Mouse (Mus musculus): ENCODE data around the gene Sync. TPM values are rescaled to one million over a fixed set of nuclear protein-coding genes. Genes with fewer than 3 reads are reported as not detected.
A peak's percentile ranks its signal among the peaks of the same experiment; 100 is the strongest.

Sync gene
- polyA plus RNA-seq, 1 experiment from 2014 or later, result 0.63 TPM

DNA sequence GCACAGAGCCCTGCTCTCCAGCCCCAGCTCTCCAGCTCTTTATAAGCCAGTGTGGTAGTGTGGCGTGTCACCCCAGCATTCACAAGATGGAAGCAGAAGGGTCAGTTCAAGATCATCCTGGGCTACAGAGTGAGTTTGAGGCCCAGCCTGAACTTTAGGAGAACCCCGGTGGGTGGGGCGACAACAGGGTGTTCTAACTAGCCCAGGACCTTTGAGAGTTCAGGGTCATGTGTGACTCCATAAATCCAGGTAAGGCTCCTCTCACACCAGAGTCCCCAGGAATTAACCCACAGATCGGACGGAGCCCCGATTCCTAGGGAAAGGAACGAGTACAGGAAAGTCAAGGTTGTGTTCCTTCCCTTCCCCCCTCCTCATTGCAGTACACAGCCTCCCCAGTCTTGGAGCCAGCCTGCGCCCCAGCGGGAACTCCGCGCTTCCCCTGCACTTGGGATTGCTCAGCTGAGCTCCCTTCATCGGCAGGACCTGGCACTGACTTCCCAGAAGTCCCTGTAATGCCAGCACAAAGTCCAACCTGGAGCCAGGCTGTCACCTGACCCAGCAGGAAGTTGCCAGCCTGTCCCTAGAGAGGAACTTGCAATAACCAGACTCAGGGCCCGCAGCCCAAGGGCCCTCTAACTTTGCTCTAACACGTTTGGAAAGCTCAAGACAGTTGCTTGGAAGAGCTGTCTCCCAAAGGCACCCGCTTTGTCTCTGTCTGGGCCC is 36.5 kb upstream of the Sync start:
- Histone ChIP-seq H3K9ac (ENCODE audit: low read depth, low read length) (peak overlapping the region; percentile 28), H3K4me2 (ENCODE audit: low read length) (peak overlapping the region; percentile 35), H3K4me3 (replicated peaks; ENCODE audit: low read depth, low read length) (no peak overlapping the region), H3K9me3 (replicated peaks; ENCODE audit: low read length) (no peaks in the 10 kb centered on the region), H3K36me3 (ENCODE audit: insufficient read depth, low read length) (no peaks in the 10 kb centered on the region), H3K4me1 (replicated peaks; ENCODE audit: insufficient read depth, low read length) (peaks cover 21% of the 10 kb centered on the region; the same call in 1 of the 2 replicates), H3K27me3 (ENCODE audit: insufficient read depth, low read length) (no peaks in the 10 kb centered on the region), H3K27ac (peak overlapping the region; percentile 88)
- peak; percentile 87 for ATAC-seq (replicated peaks; ENCODE audit: low FRiP score, low read depth)
- TF ChIP-seq CTCF (IDR thresholded peaks at IDR 0.05; ENCODE audit: low read depth), result no peak
- DNase-seq (ENCODE audit: low spot score), result no peak
- WGBS, result 31% methylated on average over 15 of the region's 15 CpGs

DNA sequence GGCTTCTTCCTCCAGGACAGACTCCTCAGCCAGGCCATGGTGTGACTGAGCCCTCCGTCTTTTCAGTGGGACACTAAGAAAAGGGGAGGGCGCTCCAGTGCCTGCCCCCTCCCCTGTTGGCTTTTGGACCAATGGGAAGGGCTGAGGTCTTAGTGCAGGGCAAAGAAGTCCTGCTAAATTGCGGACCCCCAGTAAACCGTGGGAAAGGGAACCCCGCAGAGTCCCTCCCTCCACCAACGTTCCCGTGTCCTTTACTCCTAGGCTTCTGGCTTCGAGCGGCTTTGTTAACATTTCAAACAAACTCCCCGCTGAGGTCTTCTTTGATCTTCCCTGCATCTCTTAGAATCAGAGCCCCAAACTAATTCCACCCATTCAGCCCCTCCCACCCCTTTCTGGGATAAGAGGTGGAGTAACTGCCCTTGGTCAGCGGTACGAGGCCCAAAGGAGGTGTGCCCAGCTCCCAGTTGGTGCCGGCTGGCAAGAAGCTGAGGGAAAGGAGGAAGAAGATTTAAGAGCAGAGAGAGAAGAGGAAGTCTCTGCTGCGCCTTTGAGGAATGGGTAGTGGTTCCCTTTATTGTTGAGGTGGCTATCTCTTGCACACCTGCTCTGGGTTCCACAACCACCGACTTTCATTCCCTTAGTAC is 35.8 kb upstream of the Sync start:
- 9% methylated on average over 15 of the region's 15 CpGs for WGBS
- Histone ChIP-seq H3K4me2 (ENCODE audit: low read length) (peak overlapping the region; percentile 35), H3K36me3 (ENCODE audit: insufficient read depth, low read length) (no peaks in the 10 kb centered on the region), H3K4me3 (replicated peaks; ENCODE audit: low read depth, low read length) (no peak overlapping the region), H3K9ac (ENCODE audit: low read depth, low read length) (peak overlapping the region; percentile 28), H3K27ac (peak overlapping the region; percentile 88), H3K27me3 (ENCODE audit: insufficient read depth, low read length) (no peaks in the 10 kb centered on the region), H3K4me1 (replicated peaks; ENCODE audit: insufficient read depth, low read length) (peaks cover 25% of the 10 kb centered on the region; the same call in 1 of the 2 replicates), H3K9me3 (replicated peaks; ENCODE audit: low read length) (no peaks in the 10 kb centered on the region)
- ATAC-seq (replicated peaks; ENCODE audit: low FRiP score, low read depth) (peak; percentile 69), DNase-seq (ENCODE audit: low spot score) (no peak)
- no peak for TF ChIP-seq CTCF (IDR thresholded peaks at IDR 0.05; ENCODE audit: low read depth)

DNA sequence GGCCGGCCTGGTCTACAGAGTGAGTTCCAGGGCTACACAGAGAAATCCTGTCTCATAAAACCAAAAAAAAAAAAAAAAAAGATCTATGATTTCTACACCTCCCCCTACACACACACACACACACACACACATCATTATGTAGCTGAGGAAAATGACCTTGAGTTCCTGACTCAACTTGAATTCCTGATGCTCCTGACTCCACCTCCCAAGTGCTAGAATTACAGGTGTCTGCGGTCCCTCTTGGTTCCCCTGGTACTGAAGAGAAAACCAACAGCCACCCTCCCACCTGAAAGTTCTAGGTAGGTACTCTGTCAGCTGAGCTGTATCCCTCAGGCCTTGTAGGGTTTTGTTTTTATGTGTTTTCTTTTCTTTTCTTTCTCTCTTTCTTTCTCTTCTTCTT is 34.9 kb upstream of the Sync start:
- H3K4me2 ChIP-seq (ENCODE audit: low read length), result no peak overlapping the region
- no peak overlapping the region for H3K4me3 ChIP-seq (replicated peaks; ENCODE audit: low read depth, low read length)
- peaks cover 24% of the 10 kb centered on the region; the same call in 1 of the 2 replicates for H3K4me1 ChIP-seq (replicated peaks; ENCODE audit: insufficient read depth, low read length)
- H3K36me3 ChIP-seq (ENCODE audit: insufficient read depth, low read length), result no peaks in the 10 kb centered on the region
- TF ChIP-seq CTCF (IDR thresholded peaks at IDR 0.05; ENCODE audit: low read depth), result no peak
- no peak overlapping the region for H3K9ac ChIP-seq (ENCODE audit: low read depth, low read length)
- 79% methylated on average over 2 of the region's 2 CpGs for WGBS
- H3K27me3 ChIP-seq (ENCODE audit: insufficient read depth, low read length), result no peaks in the 10 kb centered on the region
- H3K9me3 ChIP-seq (replicated peaks; ENCODE audit: low read length), result no peaks in the 10 kb centered on the region
- DNase-seq (ENCODE audit: low spot score), result no peak
- ATAC-seq (replicated peaks; ENCODE audit: low FRiP score, low read depth), result no peak
- H3K27ac ChIP-seq, result 0 out of 2 replicates have a peak overlapping the region, but pooled peaks have one; percentile 88

DNA sequence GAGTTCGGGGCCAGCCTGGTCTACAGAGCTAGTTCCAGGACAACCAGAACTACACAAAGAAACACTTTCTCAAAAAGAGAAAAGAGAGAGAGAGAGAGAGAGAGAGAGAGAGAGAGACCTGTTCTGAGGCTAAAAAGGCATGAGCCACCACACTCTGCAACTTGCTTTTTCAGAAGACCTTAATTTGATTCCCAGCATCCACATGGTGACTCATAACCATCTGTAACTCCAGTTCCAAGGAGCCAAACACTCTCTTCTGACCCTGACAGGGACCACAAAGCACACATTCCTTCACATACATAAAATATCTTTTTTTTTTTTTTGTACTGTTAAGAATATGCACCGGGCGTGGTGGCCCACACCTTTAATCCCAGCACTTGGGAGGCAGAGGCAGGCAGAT is 32.8 kb upstream of the Sync start:
- Histone ChIP-seq H3K4me1 (replicated peaks; ENCODE audit: insufficient read depth, low read length) (peaks cover 18% of the 10 kb centered on the region; the same call in 1 of the 2 replicates), H3K9me3 (replicated peaks; ENCODE audit: low read length) (no peaks in the 10 kb centered on the region), H3K36me3 (ENCODE audit: insufficient read depth, low read length) (no peaks in the 10 kb centered on the region), H3K4me3 (replicated peaks; ENCODE audit: low read depth, low read length) (no peak overlapping the region), H3K9ac (ENCODE audit: low read depth, low read length) (no peak overlapping the region), H3K4me2 (ENCODE audit: low read length) (no peak overlapping the region), H3K27me3 (ENCODE audit: insufficient read depth, low read length) (no peaks in the 10 kb centered on the region), H3K27ac (no peak overlapping the region)
- no peak for TF ChIP-seq CTCF (IDR thresholded peaks at IDR 0.05; ENCODE audit: low read depth)
- ATAC-seq (replicated peaks; ENCODE audit: low FRiP score, low read depth), result no peak
- DNase-seq (ENCODE audit: low spot score), result no peak
- 90% methylated on average over 3 of the region's 3 CpGs for WGBS

DNA sequence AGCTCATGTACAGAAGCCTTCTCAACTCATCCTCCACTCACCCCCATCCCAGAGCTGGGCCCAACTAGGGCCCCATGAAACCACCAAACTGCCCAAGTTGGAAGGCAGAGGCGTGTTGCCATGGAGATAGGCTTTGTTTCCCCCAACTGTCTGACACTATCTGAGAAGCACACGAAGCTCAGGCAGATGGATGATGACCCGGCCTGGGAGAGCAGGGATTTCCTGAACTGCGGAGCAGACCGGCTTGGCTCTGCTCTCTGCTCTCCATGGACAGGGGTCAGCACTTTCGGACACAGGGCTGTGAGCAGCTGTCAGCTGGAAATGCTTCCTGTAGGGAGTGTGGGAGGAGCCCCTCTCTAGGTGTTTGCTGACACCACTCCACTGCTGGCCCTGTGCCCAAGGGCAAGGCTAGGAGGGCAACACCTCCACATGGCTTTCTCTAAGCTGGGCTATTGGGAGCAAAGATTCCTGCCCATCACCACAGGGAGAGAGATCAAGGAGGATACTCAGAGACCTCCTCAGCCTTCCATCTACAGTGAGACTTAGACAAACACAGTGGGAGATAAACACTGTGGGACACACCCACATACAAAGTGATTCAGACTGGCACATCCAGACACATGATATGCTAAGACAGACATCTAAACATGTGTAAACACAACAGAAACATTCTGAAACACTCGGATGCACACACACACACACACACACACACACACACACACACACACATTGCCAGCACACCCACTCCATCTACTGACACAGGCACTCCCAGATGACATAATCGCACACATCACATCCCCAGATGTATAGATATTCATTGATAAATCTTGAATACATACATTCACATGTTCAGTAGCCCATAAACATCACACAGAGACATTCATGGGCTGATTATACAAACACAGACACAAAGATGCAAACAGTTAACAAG is 30.7 kb upstream of the Sync start:
- Histone ChIP-seq H3K4me3 (replicated peaks; ENCODE audit: low read depth, low read length) (no peak overlapping the region), H3K27ac (peak overlapping the region; percentile 62), H3K9me3 (replicated peaks; ENCODE audit: low read length) (no peaks in the 10 kb centered on the region), H3K4me2 (ENCODE audit: low read length) (no peak overlapping the region), H3K4me1 (replicated peaks; ENCODE audit: insufficient read depth, low read length) (peaks cover 9% of the 10 kb centered on the region; the same call in 1 of the 2 replicates), H3K27me3 (ENCODE audit: insufficient read depth, low read length) (no peaks in the 10 kb centered on the region), H3K9ac (ENCODE audit: low read depth, low read length) (no peak overlapping the region), H3K36me3 (ENCODE audit: insufficient read depth, low read length) (no peaks in the 10 kb centered on the region)
- WGBS, result 15% methylated on average over 8 of the region's 8 CpGs
- ATAC-seq (replicated peaks; ENCODE audit: low FRiP score, low read depth) (peak; percentile 95), DNase-seq (ENCODE audit: low spot score) (peak; percentile 90)
- no peak for TF ChIP-seq CTCF (IDR thresholded peaks at IDR 0.05; ENCODE audit: low read depth)

DNA sequence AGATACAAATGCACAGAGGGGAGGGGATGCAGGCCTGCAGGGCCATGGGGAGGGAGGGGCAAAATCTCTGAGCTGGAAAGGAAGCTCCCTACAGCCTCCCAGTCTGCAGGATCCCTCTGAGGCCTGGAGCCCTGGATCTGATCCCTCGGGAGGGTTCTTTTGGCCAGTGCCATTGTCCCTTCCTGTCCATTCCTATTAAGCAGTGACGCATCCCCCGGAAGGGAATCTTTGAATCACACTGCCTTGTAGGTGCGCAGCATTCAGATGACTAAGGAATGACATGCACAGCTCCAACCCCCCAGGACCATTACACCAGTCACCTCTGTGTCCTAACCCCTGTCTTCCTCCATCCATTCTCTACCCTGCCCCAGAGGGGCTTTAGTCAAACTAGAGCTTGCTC is 28.3 kb upstream of the Sync start:
- DNase-seq (ENCODE audit: low spot score) (no peak), ATAC-seq (replicated peaks; ENCODE audit: low FRiP score, low read depth) (no peak)
- WGBS, result 64% methylated on average over 4 of the region's 4 CpGs
- H3K4me3 ChIP-seq (replicated peaks; ENCODE audit: low read depth, low read length), result no peak overlapping the region
- no peak overlapping the region for H3K4me2 ChIP-seq (ENCODE audit: low read length)
- no peaks in the 10 kb centered on the region for H3K27me3 ChIP-seq (ENCODE audit: insufficient read depth, low read length)
- H3K9ac ChIP-seq (ENCODE audit: low read depth, low read length), result no peak overlapping the region
- H3K36me3 ChIP-seq (ENCODE audit: insufficient read depth, low read length), result no peaks in the 10 kb centered on the region
- no peak overlapping the region for H3K27ac ChIP-seq
- no peak for TF ChIP-seq CTCF (IDR thresholded peaks at IDR 0.05; ENCODE audit: low read depth)
- peaks cover 13% of the 10 kb centered on the region for H3K4me1 ChIP-seq (replicated peaks; ENCODE audit: insufficient read depth, low read length)
- no peaks in the 10 kb centered on the region for H3K9me3 ChIP-seq (replicated peaks; ENCODE audit: low read length)

All from kidney, postnatal 0 days (tissue).